Mouse (Mus musculus) midbrain, postnatal 0 days (tissue): ENCODE measurements around the gene Usp42. TPM values are rescaled to one million over a fixed set of nuclear protein-coding genes. Genes with fewer than 3 reads are reported as not detected.

Experiments
- ATAC-seq: fragments of 200-750 bp; cut with Nextera tagmentation; 2 replicates; pipeline ENCODE4 v1.8.0; 2017; ENCODE audit warnings: moderate number of reproducible peaks, mild to moderate bottlenecking, moderate TSS enrichment, moderate library complexity; ENCODE audit not compliant: low FRiP score
- DNase-seq: peaks from one replicate; pipeline ENCODE4 v3.0.0-alpha.2; 2015; ENCODE audit warnings: low spot score
- H3K27ac ChIP-seq: fragments of 300-500 bp; sonication (generic); 2 replicates; pipeline ENCODE4 v1.5.1; 2014; ENCODE audit warnings: low read depth, mild to moderate bottlenecking, low read length, mixed read lengths
- H3K27me3 ChIP-seq: fragments of 300-500 bp; sonication (generic); 2 replicates; pipeline ENCODE4 v1.6.1; 2014; ENCODE audit warnings: low read length, control low read depth, mixed read lengths; ENCODE audit not compliant: insufficient read depth
- H3K36me3 ChIP-seq: fragments of 300-500 bp; sonication (generic); 2 replicates; pipeline ENCODE4 v1.6.1; 2014; ENCODE audit warnings: low read length, control low read depth, mixed read lengths; ENCODE audit not compliant: insufficient read depth
- H3K4me1 ChIP-seq: fragments of 300-500 bp; sonication (generic); 2 replicates; pipeline ENCODE4 v1.6.1; 2014; ENCODE audit warnings: mild to moderate bottlenecking, control low read depth, antibody characterized with exemption, low read length, mixed read lengths; ENCODE audit not compliant: insufficient read depth
- H3K4me2 ChIP-seq: fragments of 300-500 bp; sonication (generic); 2 replicates; pipeline ENCODE4 v1.6.1; 2014; ENCODE audit warnings: low read depth, mild to moderate bottlenecking, low read length, mixed read lengths; ENCODE audit not compliant: poor library complexity, severe bottlenecking
- H3K4me3 ChIP-seq: fragments of 300-500 bp; sonication (generic); 2 replicates; pipeline ENCODE4 v1.5.1; 2014; ENCODE audit warnings: low read depth, mild to moderate bottlenecking, low read length, moderate library complexity
- H3K9ac ChIP-seq: fragments of 300-500 bp; sonication (generic); replicated peaks from 2 replicates; pipeline ENCODE4 v1.6.1; 2014; ENCODE audit warnings: mild to moderate bottlenecking, low read length, moderate library complexity, mixed read lengths; ENCODE audit not compliant: poor library complexity, severe bottlenecking
- H3K9me3 ChIP-seq: fragments of 300-500 bp; sonication (generic); 2 replicates; pipeline ENCODE4 v1.6.1; 2016; ENCODE audit warnings: low read length, control low read depth
- CTCF ChIP-seq: IDR thresholded peaks from 2 replicates; pipeline ENCODE4 v1.5.1; 2016; ENCODE audit warnings: antibody characterized with exemption, mild to moderate bottlenecking
- WGBS: fragments of 180-500 bp; shearing (Covaris S2); extraction: QIAGEN DNeasy Blood & Tissue Kit; methylation state at CpG from one replicate; pipeline ENCODE4 v1.1.7; 2014; 5-methylcytosine and 5-hydroxymethylcytosine counted together
- polyA plus RNA-seq: library from polyadenylated mRNA; unstranded; fragments of >200 nt; fragmentation: Nextera tagmentation; extraction: Ambion mirVana; gene quantifications from 2 replicates; pipeline ENCODE4 v1.2.1, GENCODE M21; 2015
- total RNA-seq: library from RNA; depleted of rRNA; stranded (reverse); fragments of >200 nt; gene quantifications from 2 replicates; pipeline ENCODE4 v1.2.3, GENCODE M21; 2014

Usp42 gene
- total and polyA plus RNA-seq, 2 experiments from 2014 or later = 18.8 to 23.1 TPM

DNA sequence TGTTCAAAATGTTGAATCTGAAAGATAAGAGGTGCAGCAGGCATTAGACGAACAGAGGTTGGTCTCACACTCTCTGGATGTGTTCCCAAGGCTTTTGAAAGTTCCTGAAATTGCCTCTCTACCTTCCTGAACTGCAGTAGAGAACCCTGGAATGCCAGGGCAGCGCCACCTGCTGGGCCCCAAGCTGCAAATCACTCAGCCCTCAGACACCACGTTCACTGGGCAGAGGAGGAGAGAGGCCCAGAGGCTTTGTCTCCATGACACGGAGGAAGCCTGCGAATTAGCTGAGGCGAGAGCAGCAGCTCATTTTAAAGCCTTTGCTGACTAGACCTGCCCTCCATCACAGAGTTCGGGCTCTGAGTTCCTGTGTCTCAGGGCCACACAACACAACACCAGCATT is 20.8 kb downstream of the Usp42 start:
- Histone ChIP-seq H3K27ac (no peak overlapping the region), H3K4me2 (no peak overlapping the region), H3K4me1 (no peaks in the 10 kb centered on the region), H3K4me3 (no peak overlapping the region), H3K36me3 (peaks cover 79% of the 10 kb centered on the region), H3K9ac (no peak overlapping the region), H3K9me3 (no peaks in the 10 kb centered on the region), H3K27me3 (no peaks in the 10 kb centered on the region)
- DNase-seq (peak; percentile 80), ATAC-seq (peak; percentile 81; the same call in 1 of the 2 replicates)
- peak; percentile 92 for TF ChIP-seq CTCF
- WGBS = 9% methylated on average over 7 of the region's 7 CpGs

DNA sequence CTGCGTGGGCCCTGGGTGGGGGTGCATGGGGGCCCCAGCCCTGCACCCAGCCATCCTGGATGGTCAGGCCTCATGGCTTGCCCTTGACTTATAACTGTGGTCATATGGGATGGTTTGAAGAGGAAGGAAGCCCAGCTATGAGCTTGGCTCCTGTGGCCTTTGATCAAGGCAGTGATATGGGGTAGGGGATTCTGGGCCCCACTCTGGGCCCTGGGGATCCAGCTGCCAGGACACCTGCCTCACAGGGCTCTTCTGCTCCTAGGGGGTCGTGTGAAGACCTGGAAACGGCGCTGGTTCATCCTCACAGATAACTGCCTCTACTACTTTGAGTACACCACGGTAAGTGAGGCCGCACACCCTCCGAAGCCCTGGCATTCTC is 25.3 kb downstream of the Usp42 start:
- no peak for TF ChIP-seq CTCF
- Histone ChIP-seq H3K36me3 (peaks cover 62% of the 10 kb centered on the region), H3K4me1 (no peaks in the 10 kb centered on the region), H3K4me3 (no peak overlapping the region), H3K27ac (no peak overlapping the region), H3K27me3 (no peaks in the 10 kb centered on the region), H3K9ac (no peak overlapping the region), H3K4me2 (no peak overlapping the region), H3K9me3 (no peaks in the 10 kb centered on the region)
- 87% methylated on average over 7 of the region's 7 CpGs for WGBS
- ATAC-seq (no peak), DNase-seq (no peak)

DNA sequence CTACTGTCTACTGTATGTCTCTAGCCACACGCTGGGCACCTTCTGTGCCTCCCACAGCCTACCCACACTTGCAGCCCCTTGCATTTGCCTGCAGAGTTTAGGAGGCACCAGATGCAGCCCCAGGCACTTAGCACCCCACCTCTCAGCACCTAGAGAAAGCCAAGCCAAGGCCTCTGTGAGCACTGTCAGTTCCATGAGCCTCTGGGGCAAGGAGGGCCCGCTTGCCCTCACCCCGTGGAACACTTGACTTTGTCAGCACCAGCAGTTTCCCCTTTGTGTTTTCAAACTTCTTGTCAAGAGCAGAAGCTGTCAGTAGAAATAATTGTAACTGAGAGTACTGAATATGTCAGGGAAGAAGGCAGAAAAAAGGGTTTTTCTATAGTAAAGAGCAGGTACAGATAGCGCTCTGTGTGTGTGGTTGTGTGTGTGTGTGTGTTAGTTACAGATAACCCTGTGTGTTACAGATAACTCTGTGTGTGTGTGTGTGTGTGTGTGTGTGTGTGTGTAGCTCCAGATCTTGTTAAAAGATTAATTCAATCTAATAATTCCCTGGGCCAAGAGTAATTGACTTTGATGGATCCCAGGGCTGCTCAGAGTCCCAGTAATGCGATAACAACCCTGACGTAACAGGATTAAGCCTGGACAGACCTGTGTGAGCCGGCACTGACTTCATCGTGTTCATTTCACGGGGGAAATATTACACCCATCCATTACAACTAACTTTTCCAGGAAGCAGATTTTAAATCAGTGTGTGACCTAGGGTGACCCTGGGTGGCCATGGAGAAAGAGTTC is 25.9 kb downstream of the Usp42 start:
- Histone ChIP-seq H3K27ac (no peak overlapping the region), H3K4me2 (no peak overlapping the region), H3K4me1 (no peaks in the 10 kb centered on the region), H3K9me3 (no peaks in the 10 kb centered on the region), H3K27me3 (no peaks in the 10 kb centered on the region), H3K9ac (no peak overlapping the region), H3K36me3 (peaks cover 67% of the 10 kb centered on the region), H3K4me3 (no peak overlapping the region)
- TF ChIP-seq CTCF = no peak
- WGBS = 55% methylated on average over 9 of the region's 9 CpGs
- DNase-seq (peak; percentile 32), ATAC-seq (no peak)

DNA sequence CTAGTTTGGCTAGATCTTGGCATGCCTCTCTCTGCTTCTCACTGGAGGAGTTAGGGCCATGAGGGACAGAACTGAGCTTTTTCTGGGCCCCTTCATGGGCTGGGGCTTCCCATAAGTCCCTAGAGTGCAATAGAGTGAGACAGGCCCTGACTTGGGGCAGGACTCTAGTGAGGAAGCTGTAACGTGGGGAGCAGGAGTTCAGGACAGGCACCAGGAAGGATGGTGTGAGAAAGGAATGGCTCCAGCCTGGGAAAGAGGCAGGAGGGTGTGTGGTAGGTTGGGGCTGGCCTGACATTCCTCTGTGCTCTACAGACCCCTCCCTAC is 26.5 kb downstream of the Usp42 start:
- H3K27me3 ChIP-seq = no peaks in the 10 kb centered on the region
- H3K9ac ChIP-seq = 0 out of 2 replicates have a peak overlapping the region, but pooled peaks have one; percentile 2
- WGBS = 59% methylated on average over 1 of the region's 1 CpGs
- no peak for TF ChIP-seq CTCF
- H3K4me1 ChIP-seq = no peaks in the 10 kb centered on the region
- no peaks in the 10 kb centered on the region for H3K9me3 ChIP-seq
- no peak overlapping the region for H3K4me2 ChIP-seq
- no peak for DNase-seq
- no peak for ATAC-seq
- no peak overlapping the region for H3K27ac ChIP-seq
- H3K36me3 ChIP-seq = peaks cover 70% of the 10 kb centered on the region
- no peak overlapping the region for H3K4me3 ChIP-seq

DNA sequence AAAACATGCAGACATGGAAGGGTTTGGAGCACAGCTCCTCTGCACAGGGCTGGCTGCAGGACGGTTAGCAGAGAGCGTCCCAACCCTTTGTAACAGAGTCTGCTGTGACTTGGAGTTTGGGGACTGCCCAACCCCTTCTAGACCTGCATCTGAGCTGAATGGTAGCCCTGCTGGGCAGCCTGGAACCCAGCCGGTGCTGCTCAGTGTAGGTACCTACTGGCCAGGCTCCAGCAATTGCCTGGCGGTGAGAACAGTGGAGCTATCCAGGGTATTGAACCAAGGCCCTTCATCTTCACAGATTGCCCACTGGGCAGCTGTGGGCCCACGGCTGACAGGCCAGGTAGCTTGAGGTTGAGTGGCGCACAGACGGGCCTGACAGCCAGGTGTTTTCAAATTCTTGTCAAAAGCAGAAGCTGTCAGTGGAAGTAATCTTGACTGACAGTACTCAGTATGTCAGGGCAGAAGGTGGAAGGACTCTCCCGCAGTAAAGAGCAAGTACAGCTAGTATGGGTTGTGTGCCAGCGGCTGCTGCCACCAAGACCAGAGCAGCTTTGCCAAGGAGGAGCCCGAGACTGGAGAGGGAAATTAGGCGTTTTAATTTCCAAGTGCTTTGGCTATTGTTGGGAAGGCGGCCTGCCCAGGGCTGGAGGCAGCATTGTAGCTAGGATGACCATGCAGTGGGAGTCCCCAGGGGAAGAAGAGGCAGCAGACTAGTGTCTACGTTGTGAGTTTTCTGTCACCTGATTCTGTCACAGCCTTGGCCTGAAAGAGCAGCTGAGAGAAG is 27.0 kb downstream of the Usp42 start:
- no peaks in the 10 kb centered on the region for H3K9me3 ChIP-seq
- WGBS = 67% methylated on average over 13 of the region's 13 CpGs
- H3K27ac ChIP-seq = no peak overlapping the region
- H3K4me2 ChIP-seq = no peak overlapping the region
- H3K4me3 ChIP-seq = no peak overlapping the region
- no peaks in the 10 kb centered on the region for H3K27me3 ChIP-seq
- DNase-seq = peak; percentile 27
- H3K36me3 ChIP-seq = peaks cover 72% of the 10 kb centered on the region
- no peak for TF ChIP-seq CTCF
- no peak for ATAC-seq
- H3K9ac ChIP-seq = 0 out of 2 replicates have a peak overlapping the region, but pooled peaks have one; percentile 2
- H3K4me1 ChIP-seq = no peaks in the 10 kb centered on the region

DNA sequence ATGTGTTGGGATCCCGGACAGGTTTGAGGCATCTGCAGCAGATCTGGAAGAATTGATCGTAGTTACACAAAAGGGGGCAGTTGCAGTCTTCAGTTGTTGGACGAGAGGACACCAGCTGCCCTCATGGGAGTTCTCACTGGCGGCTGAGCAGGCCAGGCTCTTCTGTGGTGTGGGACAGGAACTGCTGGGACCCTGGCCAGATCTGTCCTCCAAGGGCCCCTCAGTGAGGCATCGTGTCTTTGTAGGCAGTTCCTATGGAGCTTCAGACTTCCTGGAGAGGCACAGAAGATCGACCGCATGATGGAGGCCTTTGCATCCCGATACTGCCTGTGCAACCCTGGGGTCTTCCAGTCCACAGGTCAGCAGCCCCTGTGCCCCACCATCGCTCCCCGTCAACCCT is 31.0 kb downstream of the Usp42 start:
- 85% methylated on average over 10 of the region's 10 CpGs for WGBS
- no peaks in the 10 kb centered on the region for H3K9me3 ChIP-seq
- no peak overlapping the region for H3K27ac ChIP-seq
- DNase-seq (no peak), ATAC-seq (no peak)
- no peak overlapping the region for H3K4me2 ChIP-seq
- no peak overlapping the region for H3K4me3 ChIP-seq
- no peak overlapping the region for H3K9ac ChIP-seq
- TF ChIP-seq CTCF = no peak
- H3K36me3 ChIP-seq = peaks cover 48% of the 10 kb centered on the region
- H3K27me3 ChIP-seq = no peaks in the 10 kb centered on the region
- no peaks in the 10 kb centered on the region for H3K4me1 ChIP-seq
